Mouse (Mus musculus): ENCODE results near the gene Pspn. TPM values are rescaled to one million over a fixed set of nuclear protein-coding genes. Genes with fewer than 3 reads are reported as not detected.

Pspn gene
- 0.30 and 1.0 TPM in 2 replicates for polyA plus RNA-seq (2015; fragmentation: Nextera tagmentation; extraction: Ambion mirVana)

GRCm38 (mm10) chr17:56999968-57000609, at the start of gene Pspn:
TSS of gene Pspn (minus strand) at chr17:57000018.

GRCm38 (mm10) chr17:57041554-57041953, 41.7 kb upstream of the Pspn start, which contains the start of gene Slc25a41:
TSS of gene Slc25a41 (minus strand) at chr17:57041654.

GRCm38 (mm10) chr17:57030931-57031660, 31.3 kb upstream of the Pspn start, which contains the start of gene Khsrp:
TSS of gene Khsrp (minus strand) at chr17:57031522.

GRCm38 (mm10) chr17:57011236-57012141, 11.7 kb upstream of the Pspn start, which contains the start of the genes Gtf2f1 and Gm17949:
TSS of gene Gtf2f1 (minus strand) at chr17:57011288.
TSS of gene Gm17949 (plus strand) at chr17:57011469.

GRCm38 (mm10) chr17:56997029-56997667, 2.7 kb downstream of the Pspn start, which contains the start of gene Alkbh7:
TSS of gene Alkbh7 (plus strand) at chr17:56997339.

GRCm38 (mm10) chr17:56990115-56990746, 9.6 kb downstream of the Pspn start, which contains the start of gene Clpp:
TSS of gene Clpp (plus strand) at chr17:56990305.

GRCm38 (mm10) chr17:56982013-56982412, 17.8 kb downstream of the Pspn start, which contains the start of gene Acer1:
TSS of gene Acer1 (minus strand) at chr17:56982126.

Other genes with a start within 250 kb of the Pspn start
- 13.4 and 14.0 TPM in 2 replicates for gene Nrtn, start 242.5 kb downstream of the Pspn start, polyA plus RNA-seq (2015; fragmentation: Nextera tagmentation; extraction: Ambion mirVana)
- 19.8 and 24.6 TPM in 2 replicates for gene Dus3l, start 235.3 kb downstream of the Pspn start, polyA plus RNA-seq (2015; fragmentation: Nextera tagmentation; extraction: Ambion mirVana)
- gene Prr22, start 229.8 kb downstream of the Pspn start, polyA plus RNA-seq (2015; fragmentation: Nextera tagmentation; extraction: Ambion mirVana), result 0.19 and 0.31 TPM in 2 replicates
- 3.7 and 4.2 TPM in 2 replicates for gene Rfx2, start 169.0 kb downstream of the Pspn start, polyA plus RNA-seq (2015; fragmentation: Nextera tagmentation; extraction: Ambion mirVana)
- gene Acsbg2, start 125.6 kb downstream of the Pspn start, polyA plus RNA-seq (2015; fragmentation: Nextera tagmentation; extraction: Ambion mirVana), result not detected in 2 replicates
- gene 1700061G19Rik, start 124.5 kb downstream of the Pspn start, polyA plus RNA-seq (2015; fragmentation: Nextera tagmentation; extraction: Ambion mirVana), result 10.6 and 11.7 TPM in 2 replicates
- 15.8 and 18.0 TPM in 2 replicates for gene Mllt1, start 64.6 kb downstream of the Pspn start, polyA plus RNA-seq (2015; fragmentation: Nextera tagmentation; extraction: Ambion mirVana)
- not detected in 2 replicates for gene Acer1, start 17.9 kb downstream of the Pspn start, polyA plus RNA-seq (2015; fragmentation: Nextera tagmentation; extraction: Ambion mirVana)
- 84.4 and 98.9 TPM in 2 replicates for gene Clpp, start 9.7 kb downstream of the Pspn start, polyA plus RNA-seq (2015; fragmentation: Nextera tagmentation; extraction: Ambion mirVana)
- gene Alkbh7, start 2.7 kb downstream of the Pspn start, polyA plus RNA-seq (2015; fragmentation: Nextera tagmentation; extraction: Ambion mirVana), result 25.4 and 30.7 TPM in 2 replicates
- 37.8 and 42.8 TPM in 2 replicates for gene Gtf2f1, start 11.3 kb upstream of the Pspn start, polyA plus RNA-seq (2015; fragmentation: Nextera tagmentation; extraction: Ambion mirVana)
- gene Gm17949, start 11.5 kb upstream of the Pspn start, polyA plus RNA-seq (2015; fragmentation: Nextera tagmentation; extraction: Ambion mirVana), result 0.22 and 0.35 TPM in 2 replicates
- 19.1 and 23.0 TPM in 2 replicates for gene Khsrp, start 31.5 kb upstream of the Pspn start, polyA plus RNA-seq (2015; fragmentation: Nextera tagmentation; extraction: Ambion mirVana)
- gene Slc25a41, start 41.6 kb upstream of the Pspn start, polyA plus RNA-seq (2015; fragmentation: Nextera tagmentation; extraction: Ambion mirVana), result not detected in 2 replicates
- gene Crb3, start 59.1 kb upstream of the Pspn start, polyA plus RNA-seq (2015; fragmentation: Nextera tagmentation; extraction: Ambion mirVana), result 15.0 and 16.8 TPM in 2 replicates
- 8.5 and 9.0 TPM in 2 replicates for gene Slc25a23, start 59.8 kb upstream of the Pspn start, polyA plus RNA-seq (2015; fragmentation: Nextera tagmentation; extraction: Ambion mirVana)
- gene Dennd1c, start 78.5 kb upstream of the Pspn start, polyA plus RNA-seq (2015; fragmentation: Nextera tagmentation; extraction: Ambion mirVana), result 1.1 and 3.1 TPM in 2 replicates
- 6.7 and 8.1 TPM in 2 replicates for gene Tubb4a, start 87.8 kb upstream of the Pspn start, polyA plus RNA-seq (2015; fragmentation: Nextera tagmentation; extraction: Ambion mirVana)
- gene Tnfsf9, start 105.3 kb upstream of the Pspn start, polyA plus RNA-seq (2015; fragmentation: Nextera tagmentation; extraction: Ambion mirVana), result 5.6 and 6.2 TPM in 2 replicates
- gene Cd70, start 149.8 kb upstream of the Pspn start, polyA plus RNA-seq (2015; fragmentation: Nextera tagmentation; extraction: Ambion mirVana), result 0.20 TPM in 1 of 2 replicates, not detected in the other
- 0.08 and 0.65 TPM in 2 replicates for gene Tnfsf14, start 194.2 kb upstream of the Pspn start, polyA plus RNA-seq (2015; fragmentation: Nextera tagmentation; extraction: Ambion mirVana)
- gene C3, start 228.1 kb upstream of the Pspn start, polyA plus RNA-seq (2015; fragmentation: Nextera tagmentation; extraction: Ambion mirVana), result 24.9 and 30.2 TPM in 2 replicates
- gene Gpr108, start 248.4 kb upstream of the Pspn start, polyA plus RNA-seq (2015; fragmentation: Nextera tagmentation; extraction: Ambion mirVana), result 35.5 and 36.8 TPM in 2 replicates
- 37.0 and 40.2 TPM in 2 replicates for gene Trip10, start 249.4 kb upstream of the Pspn start, polyA plus RNA-seq (2015; fragmentation: Nextera tagmentation; extraction: Ambion mirVana)

All from urinary bladder, postnatal 0 days (tissue).